Mouse (Mus musculus) layer of hippocampus, adult 2 months (tissue): ENCODE results near the gene Sh2b1. TPM values are rescaled to one million over a fixed set of nuclear protein-coding genes. Genes with fewer than 3 reads are reported as not detected.
A peak's percentile ranks its signal among the peaks of the same experiment; 100 is the strongest.

Experiments used
- DNase-seq, 2 experiments: peaks; one replicate each; pipeline ENCODE4 v3.0.0; 2022; ENCODE audit warnings: low spot score in 2 of 2
- H3K27ac ChIP-seq: fragments of 200-600 bp; 2 replicates; pipeline ENCODE4 v1.8.1; 2022
- H3K4me3 ChIP-seq: fragments of 200-600 bp; 2 replicates; pipeline ENCODE4 v1.8.1; 2022; ENCODE audit warnings: mild to moderate bottlenecking
- CTCF ChIP-seq: fragments of 200-600 bp; conservative IDR thresholded peaks from 2 replicates; pipeline ENCODE4 v1.8.1; 2022; ENCODE audit warnings: antibody characterized with exemption, mild to moderate bottlenecking, moderate library complexity
- long read RNA-seq, 2 experiments: library from polyadenylated mRNA; stranded (forward); transcript quantifications; one replicate each; pipeline ENCODE4 v2.0.0; 2021; ENCODE audit warnings: borderline mapping rate in 2 of 2
- total RNA-seq, 2 experiments: library from RNA; stranded (reverse); gene quantifications; 2 replicates each; pipeline ENCODE4 v1.2.3; 2021

The Sh2b1 gene
- total RNA-seq = 10 to 100 TPM; 69.1 to 70.1 TPM
- long read RNA-seq, experiment 1, transcript Sh2b1-204 (9 exons, 2,854 nt) = major isoform, 10 of 53 reads
- long read RNA-seq, experiment 1, partial matches to known transcripts = 10 of 53 reads
- long read RNA-seq, experiment 1, other reads (novel, unspliced or antisense) = 27 of 53 reads
- long read RNA-seq, experiment 2, transcript Sh2b1-204 (9 exons, 2,854 nt) = major isoform, 19 of 94 reads
- long read RNA-seq, experiment 2, partial matches to known transcripts = 14 of 94 reads
- long read RNA-seq, experiment 2, other reads (novel, unspliced or antisense) = 53 of 94 reads

- peak; percentile 66 for TF ChIP-seq CTCF
- peak within 1 kb of the TSS; percentile 97 for H3K4me3 ChIP-seq
- DNase-seq = peak; percentile 88 to 90
- peak within 1 kb of the TSS; percentile 98 for H3K27ac ChIP-seq
These were observed at the start of gene Sh2b1 for GRCm38 (mm10) chr7:126474993-126475581. Gene Sh2b1 (minus strand): TSS chr7:126475424.

GRCm38 (mm10) chr7:126523316-126523715 is 48.1 kb upstream of the Sh2b1 start:
- no peak overlapping the region for H3K27ac ChIP-seq
- H3K4me3 ChIP-seq = no peak overlapping the region
- TF ChIP-seq CTCF = no peak
- no peak for DNase-seq

- peak in 1 of 2 experiments; percentile 9 for DNase-seq
- no peak overlapping the region for H3K27ac ChIP-seq
- TF ChIP-seq CTCF = peak; percentile 42
- H3K4me3 ChIP-seq = no peak overlapping the region
These were observed 44.3 kb upstream of the Sh2b1 start for GRCm38 (mm10) chr7:126519513-126519912.

- TF ChIP-seq CTCF = no peak
- no peak for DNase-seq
- Histone ChIP-seq H3K27ac (no peak overlapping the region), H3K4me3 (no peak overlapping the region)
These were observed 43.2 kb upstream of the Sh2b1 start for GRCm38 (mm10) chr7:126518261-126518941.

GRCm38 (mm10) chr7:126511287-126511686 is 36.1 kb upstream of the Sh2b1 start:
- no peak for TF ChIP-seq CTCF
- no peak for DNase-seq
- H3K4me3 ChIP-seq = no peak overlapping the region
- H3K27ac ChIP-seq = no peak overlapping the region

GRCm38 (mm10) chr7:126507126-126507778 is 32.0 kb upstream of the Sh2b1 start:
- Histone ChIP-seq H3K4me3 (no peak overlapping the region), H3K27ac (no peak overlapping the region)
- no peak for DNase-seq
- no peak for TF ChIP-seq CTCF

GRCm38 (mm10) chr7:126504913-126505312 is 29.7 kb upstream of the Sh2b1 start:
- no peak for DNase-seq
- Histone ChIP-seq H3K27ac (no peak overlapping the region), H3K4me3 (no peak overlapping the region)
- no peak for TF ChIP-seq CTCF

GRCm38 (mm10) chr7:126503273-126503878 is 28.2 kb upstream of the Sh2b1 start, which contains the start of gene Atxn2l:
Gene Atxn2l (minus strand): TSS chr7:126503437.
- TF ChIP-seq CTCF = peak; percentile 80
- Histone ChIP-seq H3K4me3 (peak within 1 kb of the TSS; percentile 100), H3K27ac (peak within 1 kb of the TSS; percentile 98)
- DNase-seq = peak; percentile 98 to 99

GRCm38 (mm10) chr7:126502751-126503150 is 27.5 kb upstream of the Sh2b1 start:
- peak overlapping the region; percentile 100 for H3K4me3 ChIP-seq
- TF ChIP-seq CTCF = no peak
- DNase-seq = no peak

GRCm38 (mm10) chr7:126502023-126502741 is 27.0 kb upstream of the Sh2b1 start:
- H3K4me3 ChIP-seq = peak overlapping the region; percentile 100
- TF ChIP-seq CTCF = no peak
- H3K27ac ChIP-seq = peak overlapping the region; percentile 98
- DNase-seq = peak; percentile 92 to 94

More at GRCm38 (mm10) chr7:126502751-126503150, 27.5 kb upstream of the Sh2b1 start:
- peak overlapping the region; percentile 98 for H3K27ac ChIP-seq

- TF ChIP-seq CTCF = no peak
- H3K4me3 ChIP-seq = peak overlapping the region; percentile 100
- no peak for DNase-seq
- H3K27ac ChIP-seq = peak overlapping the region; percentile 98
These were observed 26.4 kb upstream of the Sh2b1 start for GRCm38 (mm10) chr7:126501684-126502022.

GRCm38 (mm10) chr7:126499416-126499815 is 24.2 kb upstream of the Sh2b1 start:
- Histone ChIP-seq H3K27ac (no peak overlapping the region), H3K4me3 (no peak overlapping the region)
- no peak for DNase-seq
- TF ChIP-seq CTCF = no peak
